Mouse (Mus musculus): Measurements from ENCODE around the gene Fance.

DNA sequence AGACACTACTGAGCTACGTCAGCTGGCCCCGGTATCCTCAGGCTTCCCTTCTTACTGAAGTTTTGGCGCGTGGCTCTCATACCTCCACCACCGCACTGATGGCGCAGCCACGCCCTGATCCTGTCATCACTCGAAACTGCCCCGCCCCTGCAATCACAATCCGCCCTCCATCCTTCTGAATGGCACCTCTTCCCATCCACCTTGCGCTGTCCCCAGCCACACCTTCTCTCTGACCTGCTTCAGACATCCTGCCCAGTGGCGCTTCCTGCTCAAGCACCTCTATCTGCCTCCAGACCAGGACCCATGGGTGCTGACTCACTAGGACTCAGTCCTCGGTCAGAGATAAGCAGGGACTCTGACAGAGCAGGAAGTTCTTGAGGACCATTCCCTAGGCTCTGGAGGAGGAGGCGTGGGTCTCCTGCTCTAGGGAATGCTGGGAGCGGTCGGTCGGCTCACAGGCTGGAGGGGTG is 62.3 kb downstream of the Fance start:
- no peak for TF ChIP-seq POLR2A (IDR thresholded peaks at IDR 0.05; ENCODE audit: extremely low read depth, insufficient read depth, low read length)
- TF ChIP-seq CTCF (IDR thresholded peaks at IDR 0.05; ENCODE audit: low read depth, low read length) = no peak

Data from liver, adult 2 months (tissue).